Mouse (Mus musculus): ENCODE measurements around the gene Peg3.
"Not testable (repeated sequence)": the region's sequence is repeated elsewhere in the genome, so short reads cannot be mapped to it uniquely, and the experiment has no call there.

The Peg3 gene

DNA sequence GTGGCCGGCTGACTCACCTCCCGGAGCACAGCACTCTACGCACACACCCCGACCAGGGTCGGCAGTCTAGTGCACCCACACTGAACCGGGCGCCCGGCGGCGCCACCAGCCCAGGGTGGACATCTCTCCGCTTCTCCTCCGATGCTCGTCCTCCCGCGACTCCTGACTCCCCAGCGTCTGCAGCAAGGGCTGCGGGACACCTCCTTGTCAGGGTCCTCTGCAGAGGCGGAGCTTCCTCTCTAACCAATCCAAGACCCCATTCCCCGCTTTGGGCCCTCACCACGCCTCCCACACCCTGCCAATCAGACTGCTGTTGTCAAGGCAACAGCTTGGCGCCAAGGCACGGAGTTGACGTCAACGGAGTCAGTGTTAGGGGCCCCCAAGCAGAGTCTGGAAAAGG, at the start of gene Peg3, which contains the start of gene Usp29:
Peg3 (minus strand) TSS at position 191 of the 400 bp plus-strand sequence.
Usp29 (plus strand) TSS at position 338 of the 400 bp plus-strand sequence.
- DNase-seq: peak; percentile 86 to 92

DNA sequence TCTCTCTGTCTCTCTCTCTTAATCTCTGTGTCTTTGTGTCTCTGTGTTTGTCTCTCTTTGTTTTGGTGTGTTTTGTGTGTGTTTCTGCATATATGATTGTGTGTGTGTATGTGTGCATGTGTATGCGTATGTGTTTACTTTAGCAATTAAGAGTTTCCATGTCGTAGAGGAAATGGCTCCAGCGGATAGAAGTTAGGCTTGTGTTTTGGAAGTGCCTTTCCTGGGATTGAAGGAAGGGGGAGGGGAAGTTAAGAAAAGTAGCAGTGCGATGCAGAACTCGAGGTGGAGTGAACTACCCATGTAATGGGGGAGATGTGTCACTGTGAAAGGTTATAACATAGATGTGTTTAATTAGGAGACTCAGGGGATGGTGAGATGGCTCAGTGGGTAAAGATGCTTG, 48.9 kb upstream of the Peg3 start:
- DNase-seq: no peak

DNA sequence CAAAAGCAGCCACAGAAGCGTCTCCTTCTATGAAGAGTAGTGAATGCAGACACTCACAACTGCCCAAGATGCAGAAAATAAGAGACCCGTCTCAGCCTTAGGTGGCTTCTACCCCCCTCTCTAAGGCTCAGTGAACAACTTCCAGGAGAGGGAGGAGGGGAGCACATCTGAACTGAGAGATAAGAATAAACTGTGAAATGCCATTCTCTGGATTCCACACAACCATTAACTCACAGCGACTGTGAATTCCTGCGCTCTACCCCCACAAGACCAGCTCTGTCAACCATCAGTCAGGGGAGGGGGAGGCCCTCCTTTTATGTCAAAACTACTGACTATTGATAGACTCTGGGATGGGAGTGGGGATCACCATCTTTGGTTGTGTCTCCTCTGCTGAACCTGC, 47.5 kb upstream of the Peg3 start:
- no peak for DNase-seq

DNA sequence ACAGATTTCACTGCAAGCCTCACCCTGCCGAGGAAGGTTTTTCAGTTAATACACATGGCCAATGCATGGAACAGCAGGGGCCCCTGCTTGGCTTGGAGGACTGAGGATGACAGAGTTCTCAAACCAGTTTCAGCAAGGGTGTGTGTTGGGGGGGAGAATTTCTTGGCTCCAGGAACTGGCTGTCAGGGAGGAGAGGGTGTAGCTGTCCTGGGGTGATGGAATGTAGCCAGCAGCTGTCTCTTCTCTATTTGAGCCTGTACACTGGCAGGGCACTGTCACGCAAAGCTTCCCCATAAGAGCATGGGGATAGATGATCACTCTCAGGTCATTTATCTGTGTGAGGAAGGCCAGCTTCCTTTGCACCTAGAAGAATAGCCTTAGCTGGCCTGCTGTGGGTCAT, 46.9 kb upstream of the Peg3 start:
- peak; percentile 51 to 71 for DNase-seq

DNA sequence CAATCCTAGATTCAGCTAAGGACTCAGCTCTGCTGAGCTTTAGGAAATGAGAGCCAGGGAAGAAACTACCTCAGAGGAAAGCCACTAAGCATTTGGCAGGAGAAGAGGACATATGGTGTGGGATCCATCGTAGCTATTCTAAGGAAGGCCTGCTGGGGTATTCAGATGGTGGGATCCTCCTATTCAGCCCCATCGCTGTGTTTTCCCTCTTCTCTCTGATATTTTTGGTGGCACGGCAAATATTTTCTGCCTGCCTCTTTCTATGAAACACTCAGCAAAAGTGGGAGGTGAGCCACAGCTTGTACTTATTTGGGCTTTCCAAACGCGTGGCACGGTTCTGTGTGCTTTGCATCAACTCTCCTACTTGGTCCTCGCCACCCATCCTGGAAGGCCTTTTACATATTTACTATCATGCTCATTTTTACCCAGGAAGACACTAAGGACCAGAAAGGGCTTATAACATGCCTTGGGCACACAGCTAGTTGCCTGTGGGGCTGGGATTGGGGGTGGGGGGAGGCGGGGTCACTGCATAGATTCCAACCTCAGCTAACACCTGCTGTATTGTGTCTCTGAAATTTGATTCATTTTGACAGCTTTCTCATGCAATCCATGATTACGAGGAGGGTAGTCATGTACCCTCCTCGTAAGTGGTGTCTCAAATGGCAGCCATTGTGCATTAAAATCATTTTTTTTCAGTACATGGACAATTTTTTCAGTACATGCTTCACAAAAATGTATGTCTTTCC, 46.3 kb upstream of the Peg3 start:
- DNase-seq: no peak

DNA sequence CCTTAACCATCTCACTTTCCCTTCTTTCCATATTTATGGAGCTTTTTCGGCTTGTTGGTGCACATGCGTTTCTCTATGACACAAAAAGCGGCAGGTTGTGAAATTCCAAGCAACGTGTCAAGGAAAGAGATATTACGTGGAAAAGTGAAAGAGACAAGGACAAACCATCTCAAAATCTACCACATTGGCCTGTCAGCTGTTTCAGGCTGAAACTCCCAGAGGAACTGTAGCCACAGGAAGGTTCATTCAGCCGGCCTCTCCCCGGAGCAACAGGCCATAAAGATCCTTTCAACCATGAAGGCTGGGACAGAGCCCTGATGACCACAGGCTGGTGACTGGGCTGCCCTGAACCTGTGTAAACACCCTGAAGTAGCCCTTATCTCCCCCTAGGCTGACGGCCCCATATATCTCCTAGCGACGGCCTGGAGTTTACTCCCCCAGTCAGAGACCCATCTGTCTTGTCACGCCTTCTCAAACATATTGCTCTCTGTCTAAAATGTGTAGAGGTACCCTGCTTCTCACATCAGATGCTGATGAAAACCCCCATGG, 43.7 kb upstream of the Peg3 start:
- not testable (repeated sequence) for DNase-seq

DNA sequence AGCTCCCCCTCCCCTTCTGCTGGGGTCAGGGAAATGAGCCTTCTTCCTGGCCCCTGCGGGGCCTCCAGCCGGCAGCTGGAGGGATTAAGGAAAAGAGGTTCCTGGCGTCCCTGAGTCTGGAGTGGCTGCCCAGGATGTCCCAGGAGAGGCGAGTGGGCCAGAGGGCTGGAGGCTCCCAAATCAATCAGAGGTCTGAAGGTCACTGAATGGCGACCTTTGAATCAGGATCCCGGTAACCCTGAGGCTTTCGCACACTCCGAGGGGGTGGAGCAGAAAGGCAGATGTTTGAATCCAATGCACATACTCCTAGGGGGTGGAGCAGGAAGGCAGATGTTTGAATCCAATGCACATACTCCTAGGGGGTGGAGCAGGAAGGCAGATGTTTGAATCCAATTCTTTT, 40.1 kb upstream of the Peg3 start:
- DNase-seq: peak in 1 of 2 experiments; percentile 37

DNA sequence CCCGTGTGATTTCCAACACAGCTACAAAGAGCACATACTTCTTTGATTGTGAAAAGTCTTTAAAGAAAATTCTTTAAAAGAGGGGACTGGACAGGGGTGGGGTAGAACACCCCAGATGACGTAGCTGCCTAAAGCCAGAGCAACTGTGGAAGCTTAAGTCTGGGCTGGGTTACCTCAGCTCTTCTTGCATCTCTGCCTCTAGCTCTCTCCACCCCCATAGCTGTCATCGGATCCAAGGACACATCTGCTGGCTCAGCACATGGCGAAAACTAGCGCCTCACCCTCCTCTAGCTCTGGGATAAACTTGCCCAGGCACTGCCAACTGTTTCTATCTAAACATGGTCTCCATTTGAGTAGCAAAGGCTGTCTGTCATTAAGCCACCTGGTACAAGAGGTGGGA, 35.0 kb upstream of the Peg3 start:
- no peak for DNase-seq

DNA sequence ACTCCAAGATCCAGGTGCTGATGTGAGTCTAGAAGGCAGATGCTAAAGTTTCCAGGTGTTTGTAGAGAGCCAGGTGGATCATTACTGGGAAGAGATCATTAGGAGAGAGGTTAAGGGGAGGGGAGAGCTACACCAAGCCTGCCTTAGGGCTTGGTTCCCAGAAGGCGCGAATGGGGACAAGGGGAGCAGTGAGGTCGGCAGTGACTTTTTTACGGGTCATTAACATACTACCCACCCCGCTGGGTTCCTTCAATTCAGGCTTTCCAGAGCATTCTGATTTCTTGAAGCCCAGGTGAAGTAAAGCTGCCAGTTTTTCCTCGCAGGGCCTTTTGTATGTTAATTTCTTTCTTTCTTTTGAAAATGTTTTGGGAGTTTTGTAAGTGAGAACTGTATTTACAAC, 29.9 kb upstream of the Peg3 start:
- DNase-seq: no peak

DNA sequence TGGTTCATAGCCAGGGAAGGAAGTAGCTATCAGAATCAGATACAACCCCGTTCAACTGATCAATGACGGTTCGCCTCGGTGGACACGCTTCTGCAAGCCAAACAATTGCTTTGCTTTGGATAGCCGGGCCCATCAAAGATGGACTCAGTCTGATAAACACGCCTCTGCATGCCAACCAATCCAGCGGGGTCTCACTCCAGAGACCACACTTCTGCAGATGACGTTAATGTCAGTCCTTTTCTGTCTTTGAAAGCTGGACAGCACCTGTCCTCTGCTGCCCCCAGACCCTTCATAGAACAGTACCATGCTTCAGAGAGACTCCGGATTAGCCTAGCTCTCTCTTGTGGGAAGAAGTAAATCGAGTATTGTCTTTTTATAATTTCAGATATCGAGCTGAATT, 29.5 kb upstream of the Peg3 start:
- DNase-seq: no peak

DNA sequence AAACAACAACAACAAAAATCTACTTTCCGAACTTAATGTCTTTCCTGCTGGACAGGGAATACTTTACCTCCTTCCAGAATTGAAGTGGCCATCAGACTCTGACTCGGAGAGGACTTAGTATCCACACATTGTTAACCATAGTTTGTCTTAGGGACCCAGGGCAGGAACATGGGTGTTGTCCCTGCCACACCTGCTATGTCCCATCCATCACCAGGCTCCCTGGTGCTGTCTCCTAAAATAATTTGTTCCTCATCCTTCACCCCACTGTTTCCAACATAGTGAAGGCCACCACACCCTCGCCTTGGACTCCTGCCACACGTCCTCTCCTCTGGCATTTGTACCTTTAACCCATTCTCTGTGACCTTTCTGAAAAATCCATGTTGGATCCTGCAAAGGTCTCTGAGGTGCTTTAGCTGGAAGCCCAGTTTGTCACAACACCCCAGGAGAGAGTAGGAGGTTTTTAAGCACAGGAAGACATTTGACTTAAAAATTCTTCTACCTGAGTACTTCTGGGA, 26.6 kb upstream of the Peg3 start:
- DNase-seq: no peak

DNA sequence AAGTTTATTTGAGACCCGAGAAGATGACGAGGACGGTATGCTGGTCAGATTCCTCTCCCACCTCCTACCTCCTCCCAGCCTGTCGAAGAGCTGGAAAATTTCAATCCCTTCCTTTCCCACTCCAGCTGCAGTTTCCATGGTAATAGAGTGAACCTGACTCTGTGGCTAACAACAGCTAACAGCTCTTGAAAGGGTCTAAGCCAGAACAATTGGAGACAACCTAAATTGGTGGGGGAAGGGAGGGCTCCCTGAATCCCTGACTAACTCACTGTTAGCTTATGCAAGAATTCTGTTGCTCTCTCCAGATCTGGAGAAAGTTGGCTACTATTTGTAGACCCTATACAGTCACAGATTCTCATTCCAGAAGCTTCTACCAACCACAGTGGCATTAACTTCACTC, 23.2 kb upstream of the Peg3 start:
- DNase-seq: no peak

DNA sequence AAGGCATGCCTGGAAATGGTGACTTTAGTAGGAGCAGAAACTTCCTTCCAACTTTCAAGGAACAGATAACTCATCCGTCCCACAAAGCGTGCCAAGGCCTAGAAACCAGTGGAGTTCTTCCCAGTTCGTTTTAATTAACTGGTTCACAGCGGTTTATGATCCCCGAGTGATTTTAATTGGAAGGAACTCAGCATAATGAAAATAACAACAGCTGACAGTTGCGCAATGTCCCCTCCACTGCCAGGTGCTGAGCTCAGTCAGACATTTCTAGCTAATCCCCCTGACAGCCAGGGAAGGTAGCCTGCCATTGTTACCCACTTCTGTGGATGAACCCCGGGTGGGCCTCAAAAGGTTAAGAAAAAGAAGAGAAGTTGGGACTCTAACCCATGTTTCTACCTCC, 19.0 kb upstream of the Peg3 start:
- no peak for DNase-seq

DNA sequence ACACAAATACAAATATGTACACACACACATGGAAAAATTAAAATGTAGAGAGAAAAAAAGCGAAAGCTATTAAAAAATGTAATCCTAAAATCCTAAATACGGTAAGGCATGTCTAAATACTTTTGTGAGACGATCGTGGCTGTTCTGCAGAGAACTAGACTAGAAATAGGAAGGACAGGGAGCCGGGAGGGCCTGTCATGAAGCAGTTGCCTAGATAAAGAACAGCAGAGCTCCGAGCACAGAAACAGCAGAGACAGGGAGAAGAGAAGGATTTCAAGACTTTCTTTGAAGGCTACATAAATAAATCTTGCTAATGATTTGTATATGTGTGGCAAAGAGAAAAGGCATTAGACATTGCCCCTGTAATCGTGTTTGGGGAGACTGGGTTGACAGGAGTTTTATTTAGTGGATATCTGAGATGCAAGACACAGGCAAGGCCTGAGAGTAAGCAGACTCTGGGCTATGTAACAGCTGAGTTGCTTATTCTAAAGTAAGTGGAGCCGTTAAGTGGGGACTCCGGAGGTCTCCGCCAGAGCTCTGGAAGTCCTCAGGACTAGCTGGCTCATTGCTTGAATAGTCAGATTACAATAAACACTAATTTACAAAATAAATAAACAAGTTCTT, 14.2 kb upstream of the Peg3 start:
- no peak for DNase-seq

DNA sequence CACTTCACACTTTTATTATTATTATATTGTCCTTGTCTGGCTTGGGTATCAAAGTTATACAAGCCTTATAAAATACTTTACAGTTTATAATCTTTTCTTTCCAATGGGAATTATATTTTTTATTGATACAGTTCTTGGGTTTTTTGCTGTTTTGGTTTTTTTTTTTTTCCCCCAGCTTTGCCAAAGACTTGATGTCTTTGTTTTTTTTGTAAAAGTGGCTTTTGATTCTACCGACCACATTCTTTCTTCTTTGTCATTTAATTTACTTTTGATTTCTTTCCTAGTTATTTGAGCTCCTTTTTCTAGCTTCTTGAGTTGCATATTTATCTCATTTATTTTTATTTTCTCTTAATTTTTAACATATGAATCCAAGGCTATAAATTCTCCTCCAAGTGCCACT, 5.8 kb upstream of the Peg3 start:
- no peak for DNase-seq

DNA sequence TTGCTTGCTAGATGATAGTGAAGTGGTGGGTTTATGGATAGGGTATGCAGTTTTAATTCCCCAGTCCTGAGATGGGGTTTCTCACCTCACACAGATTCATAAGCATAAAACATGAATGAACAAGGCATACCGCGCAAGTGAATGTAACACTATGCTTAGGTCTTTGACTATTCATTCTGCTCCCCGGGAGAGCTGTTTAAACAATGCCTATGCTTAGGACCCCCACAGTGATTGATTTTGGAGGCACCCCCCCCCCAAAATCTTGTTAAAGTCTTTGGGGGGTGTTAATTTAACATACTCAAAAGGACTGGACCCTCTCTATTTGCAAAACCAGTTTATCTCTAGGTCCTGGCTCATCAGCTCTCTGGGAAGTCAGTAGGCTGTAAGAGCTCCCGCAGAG, 1.7 kb upstream of the Peg3 start:
- DNase-seq: no peak

DNA sequence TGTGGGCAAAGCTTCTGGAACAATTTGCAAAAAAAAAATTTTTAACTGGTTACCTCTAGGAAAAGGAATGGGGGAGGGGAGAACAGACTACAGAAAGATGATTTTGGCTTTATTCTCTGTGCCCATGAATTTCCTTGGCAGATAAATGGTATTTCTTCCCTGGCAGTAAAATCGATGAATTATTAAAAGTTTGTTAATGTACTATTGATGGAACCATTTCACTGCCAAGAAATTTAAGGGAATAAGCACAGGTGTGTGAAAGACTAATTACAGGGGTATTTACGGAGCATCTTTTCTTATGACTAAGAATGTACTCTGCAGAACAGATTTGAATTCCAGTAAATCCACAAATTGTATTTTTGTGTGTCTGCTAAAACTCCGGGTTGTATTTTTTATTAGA, 1.1 kb upstream of the Peg3 start:
- DNase-seq: no peak

DNA sequence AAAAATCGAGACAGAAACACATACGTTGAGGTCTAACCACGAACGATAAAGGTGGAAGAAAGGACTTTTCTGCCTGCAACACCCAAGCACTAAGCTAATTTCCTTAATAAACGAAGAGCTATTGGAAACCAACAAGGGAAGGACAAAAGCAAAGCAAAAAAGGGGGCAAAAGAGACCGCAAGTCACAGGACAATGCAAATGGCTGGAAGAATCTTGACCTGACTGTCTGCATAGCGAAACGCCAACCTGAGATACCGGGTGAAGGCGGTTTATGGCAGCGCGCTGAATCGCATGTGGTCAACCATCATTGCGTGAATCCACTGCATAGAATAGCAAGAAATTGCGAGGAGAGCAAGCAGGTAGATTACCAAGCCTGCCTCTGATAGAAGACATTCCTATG, 570 bp upstream of the Peg3 start:
- peak in 1 of 2 experiments; percentile 7 for DNase-seq

DNA sequence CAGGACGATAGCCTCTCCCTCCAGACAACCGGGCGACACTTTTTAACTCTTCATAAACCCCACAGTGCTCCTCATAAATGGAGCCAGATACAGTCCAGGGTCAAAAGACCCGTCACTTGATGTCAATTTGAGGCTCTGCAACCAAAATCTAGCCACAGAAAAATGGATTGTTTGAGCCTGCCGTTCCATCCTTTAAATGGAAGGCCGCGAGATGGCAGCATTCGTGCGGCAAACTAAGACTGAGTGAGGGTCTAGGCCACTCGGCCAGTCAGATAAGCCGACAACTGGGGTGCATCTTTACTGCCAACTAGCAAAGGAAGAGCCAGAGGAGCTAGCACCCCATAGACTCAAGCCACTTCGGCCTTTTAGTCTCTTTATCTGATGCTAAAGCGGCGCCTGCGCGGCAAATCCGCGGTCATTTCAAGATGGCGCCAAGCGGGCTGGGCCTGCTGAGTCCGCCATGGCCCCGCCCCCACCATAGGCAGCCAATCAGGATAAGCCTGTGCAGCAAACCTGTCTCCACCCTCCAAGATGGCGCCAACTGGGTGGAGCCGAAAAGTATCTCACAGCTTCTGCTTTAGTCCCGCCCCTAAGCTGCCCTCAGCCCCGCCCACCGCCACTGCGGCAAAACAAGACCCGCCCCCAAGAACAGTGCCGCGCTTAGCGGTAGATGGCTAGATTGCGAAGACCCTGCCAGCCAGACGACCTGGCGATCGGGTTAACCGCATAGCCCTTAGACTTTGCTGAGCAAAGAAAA, 992 bp downstream of the Peg3 start:
- DNase-seq: peak; percentile 95 to 97

DNA sequence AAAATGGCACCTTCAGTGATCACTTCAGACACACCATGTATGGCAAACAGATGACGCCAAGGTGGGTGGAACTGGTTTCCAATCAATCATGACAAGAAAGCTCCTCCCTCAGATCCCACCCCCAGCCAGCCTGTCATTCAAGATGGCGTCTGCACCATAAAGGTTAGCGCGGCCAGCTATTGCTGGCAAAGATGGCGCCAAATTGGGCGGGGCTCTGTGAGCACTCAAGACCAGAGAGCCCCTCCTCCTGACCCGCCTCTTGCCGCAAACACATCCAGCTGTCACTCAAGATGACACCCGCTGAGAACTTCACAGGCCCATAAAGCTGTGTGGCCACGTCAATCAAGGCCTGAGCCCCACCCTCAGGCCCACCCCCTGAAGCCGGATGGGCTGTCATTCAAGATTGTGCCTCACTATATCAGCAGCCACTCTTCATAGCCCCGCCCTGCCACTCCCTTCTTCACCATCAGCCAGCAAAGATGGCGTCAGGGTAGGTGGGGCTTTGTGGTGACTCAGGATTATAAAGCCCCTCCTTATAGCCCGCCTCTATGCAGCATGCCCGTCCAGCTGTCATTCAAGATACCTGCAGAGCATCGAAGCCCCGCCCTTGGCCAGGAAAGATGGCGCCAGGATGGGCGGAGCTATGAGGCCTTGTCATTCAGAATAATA, 1.8 kb downstream of the Peg3 start:
- DNase-seq: peak; percentile 91 to 96

DNA sequence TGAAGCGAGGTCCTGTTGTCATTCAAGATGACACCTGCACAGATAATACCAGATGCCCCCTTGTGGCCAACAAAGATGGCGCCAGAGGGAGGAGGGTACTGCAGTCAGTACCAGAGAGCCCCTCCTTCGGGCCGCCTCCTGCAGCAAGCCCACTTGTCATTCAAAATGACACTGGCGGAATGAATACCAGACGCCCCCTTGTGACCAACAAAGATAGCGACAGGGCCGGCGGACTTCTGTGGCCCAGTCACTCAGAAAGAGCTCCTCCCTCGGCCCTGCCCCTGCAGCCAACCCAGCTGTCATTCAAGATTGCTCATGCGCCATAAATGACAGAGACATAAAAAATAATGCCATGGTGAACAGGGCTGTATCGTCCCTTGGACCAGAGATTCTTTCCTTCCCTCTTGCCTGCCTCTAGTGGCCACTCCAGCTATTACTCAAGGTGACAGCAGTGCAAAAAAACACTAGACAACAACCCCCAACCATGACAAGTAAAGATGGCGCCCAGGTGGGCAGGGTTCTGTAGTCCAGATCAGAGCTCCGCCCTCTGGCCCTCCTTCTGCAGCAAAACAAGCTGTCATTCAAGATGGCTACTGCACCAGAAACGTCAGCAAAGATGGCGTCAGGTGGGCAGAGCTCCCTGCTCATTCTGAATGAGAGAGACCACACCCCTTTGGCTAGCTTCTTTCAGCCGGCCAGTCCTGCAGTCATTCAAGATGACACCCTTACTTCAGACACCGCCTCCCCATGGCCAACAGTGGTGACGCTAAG, 2.7 kb downstream of the Peg3 start:
- DNase-seq: peak; percentile 81 to 94

DNA sequence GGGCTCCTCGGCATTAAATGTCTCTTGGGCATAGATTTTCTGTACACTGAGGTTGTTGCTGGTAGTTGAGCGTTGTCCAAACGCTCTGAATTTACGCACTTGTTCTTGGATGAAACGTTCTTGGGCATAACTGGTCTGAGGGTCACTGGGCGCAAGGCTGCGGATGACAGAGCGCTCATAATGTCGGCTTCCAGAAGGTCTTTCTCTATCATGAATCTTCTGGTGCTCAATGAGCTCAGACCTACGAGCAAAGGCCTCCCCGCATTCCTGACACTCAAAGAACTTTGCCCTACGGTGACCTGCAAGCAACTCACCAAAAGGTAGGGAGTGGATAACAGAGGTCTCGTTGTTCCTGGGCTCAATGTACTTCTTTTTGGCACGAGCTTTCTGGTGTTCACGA, 20.8 kb downstream of the Peg3 start:
- no peak for DNase-seq
